Mouse (Mus musculus) gastrocnemius, postnatal 10 days (tissue): Measurements from ENCODE around the gene B4galt4. TPM values are rescaled to one million over a fixed set of nuclear protein-coding genes. Genes with fewer than 3 reads are reported as not detected.
"Not testable (repeated sequence)": the region's sequence is repeated elsewhere in the genome, so short reads cannot be mapped to it uniquely, and the experiment has no call there.

ENCODE experiments used
- DNase-seq: peaks from one replicate; pipeline ENCODE4 v3.0.0; 2021; ENCODE audit warnings: mixed read lengths
- total RNA-seq, 2 experiments: library from RNA; stranded (reverse); gene quantifications; 2 replicates each; pipeline ENCODE4 v1.2.3; 2021

Gene B4galt4
- total RNA-seq, 2 experiments from 2014 or later, result 5.5 to 5.7 TPM

DNA sequence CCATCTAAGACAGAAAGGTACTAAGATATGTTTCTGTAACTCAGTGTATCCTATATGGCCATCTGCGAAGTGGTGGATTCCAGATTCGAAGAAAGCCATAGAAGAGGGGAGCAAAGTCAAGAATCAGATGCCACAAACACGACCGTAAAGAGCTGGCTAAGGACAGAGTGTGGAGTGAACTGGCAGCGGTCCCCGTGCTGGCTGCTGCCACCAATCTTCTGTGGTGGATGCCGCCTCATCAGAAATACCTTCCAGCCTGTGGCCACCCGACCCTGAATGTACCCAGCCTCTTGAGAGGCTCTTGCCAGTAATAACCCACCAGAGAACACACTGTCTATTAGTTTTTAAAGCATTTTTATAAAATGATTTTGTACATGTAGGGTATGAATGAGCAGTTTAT lies 26.3 kb downstream of the B4galt4 start:
- no peak for DNase-seq

DNA sequence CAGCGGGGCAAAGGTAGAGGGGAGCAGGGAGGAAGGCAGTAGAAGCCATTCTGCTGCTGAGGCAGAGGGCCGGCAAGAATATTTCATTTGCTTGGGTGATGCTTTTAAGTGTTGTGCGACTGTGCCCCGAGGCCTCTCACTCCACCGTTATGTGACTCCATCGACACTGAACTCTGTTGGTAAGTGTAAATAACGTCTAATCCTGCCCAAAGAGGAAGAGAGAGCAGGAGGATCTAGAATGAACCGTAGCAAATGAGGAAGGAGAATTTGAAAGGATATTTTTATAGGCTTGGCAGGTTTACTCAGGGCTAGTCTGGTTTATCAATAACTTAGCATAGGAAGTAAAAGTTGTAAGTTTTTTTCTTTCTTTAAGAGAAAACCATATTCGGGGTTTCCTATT lies 27.5 kb downstream of the B4galt4 start:
- DNase-seq, result no peak

DNA sequence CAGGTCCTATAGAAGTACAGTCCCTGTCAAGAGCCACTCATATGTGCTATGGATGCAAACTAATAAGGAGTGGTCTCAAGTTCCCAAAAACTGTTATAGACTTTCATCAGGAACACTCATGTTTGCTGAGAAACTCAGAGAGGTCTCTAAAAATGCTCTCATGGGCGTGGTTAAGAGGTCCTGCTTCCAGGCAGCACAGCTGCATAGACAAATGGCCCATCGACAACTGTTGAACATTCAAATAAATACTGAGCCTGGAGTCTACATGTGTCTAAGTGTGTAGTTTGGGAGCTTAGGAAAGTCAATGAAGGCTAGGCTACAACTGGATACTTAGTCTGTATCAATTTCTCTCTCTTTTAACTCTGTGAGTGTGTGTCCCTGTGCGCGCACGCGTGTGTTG lies 29.1 kb downstream of the B4galt4 start:
- DNase-seq, result no peak

DNA sequence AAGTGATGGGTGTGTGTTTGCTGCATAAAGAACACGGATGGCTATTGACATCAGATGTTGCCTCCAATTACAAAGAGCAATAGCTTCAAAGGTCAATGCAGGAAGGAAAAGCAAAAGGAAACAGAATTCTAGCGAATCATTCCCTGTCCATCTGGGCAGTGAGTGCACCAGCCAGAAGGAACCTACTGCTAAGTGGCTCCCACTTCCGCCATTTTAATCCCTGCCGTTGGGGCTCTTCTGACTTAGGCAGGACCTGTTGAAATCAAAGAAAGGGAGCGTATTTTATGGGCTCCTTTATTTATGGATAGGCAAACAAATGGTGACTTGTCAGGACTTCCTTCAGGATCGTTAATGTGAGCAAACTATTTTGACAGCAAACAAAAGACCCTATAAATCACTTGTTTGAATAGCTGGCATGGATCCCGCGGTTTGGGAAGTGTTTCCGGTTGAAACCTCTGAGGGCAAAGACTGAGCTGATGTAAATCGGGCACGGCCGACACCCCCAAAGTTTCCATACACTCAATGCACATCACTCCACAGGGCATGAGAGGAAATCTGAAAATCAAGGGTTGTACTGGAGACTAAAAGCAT lies 30.9 kb downstream of the B4galt4 start:
- no peak for DNase-seq

DNA sequence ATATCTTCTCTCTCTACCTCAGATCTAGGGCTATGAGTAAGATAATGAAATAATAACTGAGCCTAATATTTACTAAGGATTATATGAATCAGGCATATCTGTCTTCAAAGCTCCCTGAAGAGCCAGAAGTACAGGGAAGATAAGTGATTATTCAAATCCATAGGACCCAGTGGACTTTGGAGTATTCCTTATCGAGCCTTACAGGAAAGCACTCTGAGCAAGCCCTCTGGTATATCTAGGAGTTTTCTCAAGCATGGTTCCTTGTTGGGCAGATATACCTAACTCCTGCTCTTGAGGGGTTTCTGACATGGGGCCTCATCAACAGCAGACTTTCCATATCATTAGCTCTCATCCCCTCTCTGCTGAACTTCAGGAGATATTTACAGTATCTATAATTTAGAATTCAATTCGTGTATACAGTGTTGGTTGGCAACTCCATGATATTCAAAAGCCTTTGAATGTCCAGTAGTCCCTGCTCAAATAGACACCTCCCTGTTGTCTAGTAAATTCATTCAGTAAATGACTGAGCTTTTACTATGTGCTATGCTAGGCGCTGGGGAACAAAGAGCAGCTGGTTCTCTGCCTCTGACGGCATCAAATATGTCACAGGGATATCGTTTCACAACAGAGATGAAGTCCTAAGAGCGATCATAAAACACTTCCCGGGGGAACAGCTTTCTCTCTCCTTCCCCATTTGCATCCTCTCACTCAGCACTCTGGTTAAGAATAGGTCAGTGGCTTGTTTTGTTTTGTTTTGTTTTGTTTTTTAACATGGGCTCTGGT lies 33.1 kb downstream of the B4galt4 start:
- DNase-seq, result no peak

DNA sequence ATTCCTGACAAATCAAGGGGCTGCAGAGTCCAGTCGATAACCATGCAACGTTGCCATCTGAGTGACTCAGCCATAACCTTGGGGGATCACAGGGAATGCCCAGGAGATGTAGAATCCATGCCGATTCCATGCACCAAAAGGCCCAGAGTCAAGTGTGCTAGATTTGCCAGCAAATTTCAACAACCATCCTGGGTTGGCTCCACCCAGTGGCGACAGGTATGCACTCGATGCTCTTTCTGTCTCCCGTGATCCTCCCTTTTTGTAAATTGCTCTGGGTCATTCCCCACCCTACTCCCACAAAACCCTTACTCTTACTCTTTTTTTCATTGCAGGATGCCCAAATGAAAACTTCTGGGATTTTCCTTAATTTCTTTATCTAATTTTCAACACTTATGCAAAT lies 34.3 kb downstream of the B4galt4 start:
- DNase-seq, result no peak

DNA sequence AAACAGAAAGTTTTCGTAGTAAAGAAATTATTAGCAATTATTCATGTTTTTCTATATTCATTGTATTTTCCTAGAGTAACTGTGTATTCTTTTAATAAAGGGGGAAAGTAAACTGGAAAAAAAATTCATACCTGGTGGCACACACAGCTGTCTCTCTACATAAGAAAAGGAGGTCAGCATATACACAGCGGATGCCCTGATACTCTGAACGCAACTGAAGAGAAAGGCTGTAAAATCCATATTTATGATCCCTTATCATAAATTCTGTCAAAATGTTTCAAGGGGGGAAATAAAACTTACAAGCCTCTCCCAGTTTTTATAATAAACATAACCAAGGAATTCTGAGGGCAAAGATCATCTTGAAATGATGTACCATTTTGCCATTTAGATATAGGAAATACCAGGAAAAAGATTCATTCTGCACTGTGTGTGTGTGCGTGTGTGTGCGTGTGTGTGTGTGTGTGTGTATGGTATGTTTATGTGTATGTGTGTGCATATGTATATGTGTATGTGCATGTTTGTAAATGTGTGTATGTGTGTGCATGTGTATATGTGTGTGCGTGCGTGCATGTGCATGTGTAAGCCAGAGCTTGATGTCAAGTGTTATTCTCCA lies 39.0 kb downstream of the B4galt4 start:
- no peak for DNase-seq

DNA sequence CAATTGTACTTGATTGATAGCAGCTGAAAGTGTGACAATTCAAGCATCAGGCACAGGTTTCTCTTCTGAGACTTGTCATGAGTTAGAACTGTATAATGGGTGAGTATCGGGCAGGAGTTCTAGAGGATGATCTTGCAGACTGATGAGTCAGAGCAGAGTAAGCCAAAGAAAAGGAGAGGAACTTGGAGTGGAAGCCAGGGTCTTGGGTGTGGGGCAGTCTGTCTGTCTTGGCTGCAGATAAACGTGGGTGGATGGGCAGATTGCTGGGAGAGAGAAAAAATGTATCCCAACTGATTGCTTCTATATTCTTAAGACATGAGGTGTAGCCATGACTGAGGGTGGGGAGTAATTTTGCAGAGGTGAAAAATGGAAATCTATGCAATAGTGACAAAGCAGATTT lies 39.9 kb downstream of the B4galt4 start:
- DNase-seq, result no peak

DNA sequence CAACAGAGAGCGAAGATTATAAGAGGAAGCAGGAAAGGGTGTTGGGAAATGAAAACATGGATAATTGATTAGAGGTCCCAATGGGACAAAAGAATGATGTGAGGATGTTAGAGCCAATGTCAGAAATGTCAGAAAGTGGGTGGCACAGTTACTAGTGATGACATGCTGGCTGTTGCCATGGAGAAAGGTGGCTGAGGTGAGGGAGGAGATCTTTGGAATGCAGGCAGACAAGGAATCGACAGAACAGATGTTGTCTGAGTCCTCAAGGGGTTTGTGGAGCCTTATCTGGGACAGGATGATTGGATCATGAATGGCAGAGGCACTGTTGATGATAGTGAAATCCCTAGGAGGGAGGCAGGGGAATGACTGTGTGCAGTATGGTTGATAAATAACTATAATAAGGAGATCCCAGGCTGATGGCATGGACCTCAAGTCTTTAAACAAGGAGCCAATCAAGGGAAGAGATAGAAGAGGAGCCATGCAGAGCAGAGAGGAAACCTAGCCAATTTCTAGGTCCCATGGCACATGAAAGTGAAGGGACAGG lies 40.5 kb downstream of the B4galt4 start:
- DNase-seq, result no peak

DNA sequence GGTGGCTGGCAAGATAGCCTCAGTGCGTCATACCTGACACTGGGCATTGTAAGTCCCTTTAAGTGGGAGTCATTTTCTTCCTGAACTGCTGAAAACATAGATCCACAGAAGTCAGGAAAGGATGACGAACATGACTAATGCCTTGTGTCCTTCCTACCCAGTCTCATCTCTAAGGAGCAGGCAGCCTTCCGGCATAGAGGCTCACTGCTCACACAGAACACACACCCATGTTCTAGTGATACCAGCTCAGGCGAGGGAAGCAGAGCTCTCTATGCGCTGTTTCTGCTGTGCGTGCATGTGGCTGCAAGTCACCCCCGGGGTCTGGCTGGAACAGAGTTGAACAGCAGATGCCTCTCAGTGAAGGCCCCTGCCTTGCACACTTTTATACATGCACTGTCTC lies 43.2 kb downstream of the B4galt4 start:
- DNase-seq, result no peak

DNA sequence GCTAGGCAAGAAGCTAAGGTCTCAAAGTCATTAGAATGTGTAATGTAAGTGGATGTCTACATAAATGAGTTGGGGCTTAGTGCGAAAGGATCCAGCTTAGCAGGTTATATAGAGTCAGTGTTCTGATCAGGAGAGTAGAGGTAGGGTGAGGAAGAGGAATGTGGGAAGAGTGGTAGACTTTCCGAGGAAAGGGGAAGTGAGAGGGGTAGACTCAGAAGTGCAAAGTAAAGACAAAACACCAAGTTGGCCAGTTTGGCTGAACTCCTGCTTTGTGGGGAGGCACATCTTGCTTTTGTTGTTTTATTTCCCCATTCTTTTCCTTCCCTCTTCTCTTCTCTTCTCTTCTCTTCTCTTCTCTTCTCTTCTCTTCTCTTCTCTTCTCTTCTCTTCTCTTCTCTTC lies 47.0 kb downstream of the B4galt4 start:
- no peak for DNase-seq

DNA sequence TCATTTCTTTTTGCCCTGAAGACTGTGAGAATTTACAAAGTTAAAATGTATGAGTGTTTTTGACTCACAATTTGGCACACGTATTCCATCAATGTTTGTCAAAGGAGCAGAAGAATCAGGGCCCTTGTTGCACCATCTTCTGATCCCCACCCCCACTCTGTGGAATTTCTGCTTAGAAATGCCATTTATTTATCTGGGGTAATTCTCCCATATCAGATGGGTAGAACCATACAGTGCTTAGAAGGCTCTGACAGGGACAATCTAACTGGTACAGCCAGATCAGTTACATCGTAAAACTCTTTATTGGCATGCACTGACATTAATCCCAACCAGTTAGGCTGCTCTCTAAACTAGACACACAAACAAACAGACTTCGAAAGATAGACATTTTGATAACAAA lies 47.9 kb downstream of the B4galt4 start:
- DNase-seq, result no peak

DNA sequence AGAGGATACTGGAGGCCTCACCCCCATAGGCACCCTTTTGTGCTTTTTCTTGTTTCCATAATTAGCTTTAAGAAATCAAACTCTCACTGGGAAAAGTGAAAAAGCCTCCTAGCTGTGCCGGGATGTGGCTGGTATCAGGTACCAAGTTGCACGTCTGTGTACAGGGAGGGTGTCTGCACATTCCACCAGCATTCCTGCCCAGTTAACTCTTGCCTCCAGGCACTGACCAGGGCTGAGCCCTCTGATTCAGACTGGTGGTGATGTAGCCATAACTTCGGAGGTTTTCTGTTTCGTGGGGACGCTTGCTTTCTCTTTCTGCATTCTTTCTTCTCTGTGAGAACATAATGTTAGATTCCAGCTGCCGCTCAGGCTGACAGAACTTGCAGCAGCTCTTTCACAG lies 51.1 kb downstream of the B4galt4 start:
- DNase-seq, result no peak

DNA sequence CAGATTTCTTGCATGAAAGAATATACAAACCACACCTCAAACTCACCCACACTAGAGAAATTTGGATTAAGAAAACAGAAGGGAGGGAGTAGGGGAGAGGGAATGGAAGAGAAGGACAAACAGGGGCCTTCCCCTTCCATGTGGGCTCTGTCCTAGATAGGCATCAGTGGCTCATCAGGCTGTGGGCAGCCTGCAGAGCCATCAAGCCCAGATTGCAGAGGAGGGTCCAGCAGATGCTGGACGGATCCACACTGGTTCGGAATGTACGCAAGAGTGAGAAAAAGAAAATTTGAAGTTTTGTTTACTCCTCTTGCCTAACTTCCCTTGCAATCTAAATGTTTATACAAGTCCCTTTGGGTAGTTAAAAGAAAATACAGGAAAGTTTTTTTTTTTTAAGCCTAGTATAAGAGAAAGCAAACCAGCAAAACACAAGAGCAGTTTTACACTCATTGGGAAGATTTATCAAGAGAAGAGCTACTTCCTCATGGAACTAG lies 56.9 kb downstream of the B4galt4 start:
- DNase-seq, result no peak

DNA sequence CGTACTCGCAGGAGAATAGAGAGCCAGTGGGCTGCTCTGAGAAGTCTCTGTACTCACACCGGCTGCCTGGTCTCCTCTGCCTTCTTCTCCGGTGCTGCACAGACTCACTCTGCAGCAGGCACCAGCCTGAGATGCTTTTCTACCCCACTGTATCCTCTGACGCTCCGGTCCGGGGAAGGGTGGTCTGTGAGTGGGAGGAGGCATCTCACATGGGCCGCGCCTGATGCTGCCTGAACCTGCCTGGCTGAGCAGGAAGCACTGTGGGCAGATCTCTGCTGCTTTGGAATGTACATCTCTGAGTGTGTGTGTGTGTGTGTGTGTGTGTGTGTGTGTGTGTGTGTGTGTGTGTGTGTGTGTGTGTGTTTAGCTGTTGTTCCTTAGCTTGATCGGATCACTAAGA lies 58.0 kb downstream of the B4galt4 start, which contains the start of gene Upk1b:
Upk1b (minus strand) TSS at position 238 of the 400 bp plus-strand sequence.
- no peak for DNase-seq

DNA sequence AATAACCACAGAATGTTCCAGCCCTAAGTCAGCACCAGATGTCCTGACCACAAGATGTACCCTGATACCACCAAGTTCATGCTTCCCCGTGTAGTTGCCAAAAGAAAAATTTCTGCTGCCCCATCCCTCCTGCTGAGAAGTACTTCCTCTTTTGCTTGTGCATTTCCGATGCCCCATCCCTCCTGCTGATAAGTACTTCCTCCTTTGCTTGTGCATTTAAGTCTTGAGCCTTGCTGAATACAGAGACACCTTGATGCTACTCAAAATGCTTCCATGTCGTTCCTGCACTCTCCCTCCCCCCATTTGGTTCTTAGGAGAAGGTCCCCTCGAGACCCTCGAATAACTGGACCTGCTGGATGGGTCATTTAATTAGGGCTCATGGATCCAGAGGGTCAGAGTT lies 65.7 kb downstream of the B4galt4 start:
- not testable (repeated sequence) for DNase-seq

DNA sequence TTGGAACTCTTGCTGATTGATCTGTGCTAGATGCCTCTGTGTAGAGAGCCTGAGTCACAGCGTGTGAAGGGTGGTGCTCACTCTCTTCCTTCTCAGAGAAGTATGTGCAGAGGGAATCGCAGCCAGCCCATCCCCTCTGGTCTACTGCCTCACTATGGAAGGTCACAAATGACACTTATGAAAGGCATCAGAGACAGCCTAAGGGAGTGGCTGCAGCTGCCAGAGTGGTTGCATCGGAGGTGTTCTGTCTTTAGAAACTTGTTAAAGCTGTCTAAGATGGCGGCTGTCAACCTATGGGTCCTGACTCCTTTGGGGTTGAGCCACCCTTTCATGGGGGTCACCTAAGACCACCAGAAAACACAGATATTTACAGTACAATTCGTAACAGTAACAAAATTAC lies 68.1 kb downstream of the B4galt4 start:
- no peak for DNase-seq

DNA sequence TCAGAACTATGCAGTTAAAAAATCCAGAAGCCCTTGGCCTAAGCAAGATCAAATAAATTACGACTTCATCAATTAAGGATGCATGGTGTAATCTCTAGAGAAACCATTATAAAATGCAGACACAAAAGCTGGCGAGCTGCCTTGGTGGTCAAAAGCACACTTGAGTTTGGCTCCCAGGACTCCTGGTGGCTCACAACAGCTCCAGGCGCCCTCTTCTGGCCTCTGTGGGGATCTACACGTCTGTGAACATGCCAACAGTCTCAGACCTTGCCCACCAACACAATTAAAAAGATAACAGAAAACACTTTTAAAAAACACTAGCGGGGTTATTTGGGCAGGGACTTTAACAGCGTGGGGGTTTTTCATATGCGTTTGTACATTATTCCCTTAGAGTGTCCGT lies 70.5 kb downstream of the B4galt4 start:
- peak; percentile 73 for DNase-seq

Other genes starting within 250 kb of the B4galt4 start
- gene Timmdc1, start 219.6 kb upstream of the B4galt4 start, total RNA-seq, result 10 to 100 TPM; 34.8 to 41.2 TPM
- gene Poglut1, start 192.0 kb upstream of the B4galt4 start, total RNA-seq, result 10 to 100 TPM in 1 of 2 experiments, 1 to 10 TPM in 1; 9.3 to 12.1 TPM
- 10 to 100 TPM; 22.9 to 35.5 TPM for gene Tmem39a, start 183.6 kb upstream of the B4galt4 start, total RNA-seq
- gene Arhgap31, start 29.0 kb upstream of the B4galt4 start, total RNA-seq, result 10 to 100 TPM; 22.1 to 28.5 TPM
- gene Upk1b, start 58.1 kb downstream of the B4galt4 start, total RNA-seq, result not detected
- not detected for gene 4930435E12Rik, start 86.5 kb downstream of the B4galt4 start, total RNA-seq
- 1 to 10 TPM; 1.4 to 1.6 TPM for gene Igsf11, start 150.4 kb downstream of the B4galt4 start, total RNA-seq